In the genomic region with DNA sequence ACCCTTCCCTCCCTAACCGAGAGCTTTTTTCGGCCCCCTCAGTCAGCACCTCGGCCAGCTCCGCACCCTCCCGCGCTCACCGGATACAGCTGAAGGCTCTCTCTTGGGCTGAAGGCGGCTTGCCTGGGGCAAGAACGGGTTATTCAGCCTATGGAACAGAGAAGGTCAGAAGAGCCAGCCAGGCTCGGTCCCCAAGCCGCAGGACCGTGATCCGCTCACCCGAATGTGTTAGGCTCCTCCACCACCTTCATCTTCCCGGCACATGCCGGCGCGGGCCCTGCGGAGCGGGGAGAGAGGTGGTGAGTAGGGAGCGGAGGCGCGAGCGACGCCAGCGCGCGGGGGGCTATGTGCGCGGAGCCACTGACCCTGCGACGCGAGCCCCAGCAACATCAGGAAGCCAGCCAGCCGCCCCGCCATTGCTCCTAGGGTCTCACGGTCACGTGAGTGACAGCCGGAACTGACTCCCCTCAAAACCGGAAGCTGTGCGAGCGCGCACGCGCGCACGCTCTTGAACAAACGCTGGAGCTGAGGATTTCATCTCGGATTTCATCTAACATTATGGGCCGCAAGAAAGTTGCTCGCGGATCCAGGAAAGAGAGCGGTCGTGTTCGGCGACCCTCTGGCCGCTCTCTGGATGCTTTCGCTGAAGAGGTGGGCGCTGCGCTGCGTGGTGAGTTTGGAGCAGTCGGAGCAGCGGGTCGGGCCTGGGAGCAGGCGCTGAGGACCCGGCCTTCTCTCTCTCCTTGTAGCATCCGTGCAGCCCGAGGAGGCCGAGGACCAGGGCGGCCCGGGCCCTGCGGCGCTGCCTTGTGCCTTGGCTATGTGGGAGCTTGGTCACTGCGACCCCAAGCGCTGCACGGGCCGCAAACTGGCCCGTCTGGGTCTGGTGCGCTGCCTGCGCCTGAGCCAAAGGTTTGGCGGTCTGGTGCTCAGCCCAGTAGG, we compare ENCODE assay signal across 8 mouse cellular contexts. TPM values are rescaled to one million over a fixed set of nuclear protein-coding genes. Genes with fewer than 3 reads are reported as not detected.
DNase-seq lines count a peak whose midpoint lies in the region; ATAC-seq lines count a peak whose summit lies in the region.

TSS of gene Gnptg (minus strand) at position 430 of the 942 bp plus-strand sequence.
TSS of gene Tsr3 (plus strand) at position 476 of the 942 bp plus-strand sequence.

- peak within 1 kb of the TSS; percentile 94 for H3K4me2 ChIP-seq in hindbrain, embryonic 15.5 days

- no peaks in the 10 kb centered on the region for H3K27me3 ChIP-seq in hindbrain, embryonic 15.5 days

- H3K36me3 ChIP-seq in hindbrain, embryonic 15.5 days, result peaks cover 35% of the 10 kb centered on the region

- no peaks in the 10 kb centered on the region for H3K9me3 ChIP-seq in hindbrain, embryonic 15.5 days

- H3K4me1 ChIP-seq in hindbrain, embryonic 15.5 days (replicated peaks), result peaks cover 28% of the 10 kb centered on the region

- peak; percentile 89 for ATAC-seq in hindbrain, embryonic 15.5 days (ENCODE audit: low FRiP score, low read depth)

- peak; percentile 76 for DNase-seq in WW6 (ENCODE audit: low read depth, low spot score)
- peak; percentile 84 to 88 for DNase-seq in cerebellum, postnatal 36 days
- peak; percentile 82 for DNase-seq in gastrocnemius, adult 18-20 months (ENCODE audit: low spot score)
- peak; percentile 85 to 87 for DNase-seq in left cerebral cortex, adult 18-20 months (ENCODE audit: low spot score in 2 of 2)
- peak; percentile 88 to 91 for DNase-seq in lung, postnatal 4 days
- peak; percentile 95 for DNase-seq in retina, postnatal 1 day
- DNase-seq in thymus, postnatal 4 days, result peak; percentile 91

- peak within 1 kb of the TSS; percentile 72 for H3K9ac ChIP-seq in hindbrain, embryonic 15.5 days

- H3K4me3 ChIP-seq in hindbrain, embryonic 15.5 days, result peak within 1 kb of the TSS; percentile 77

- peak within 1 kb of the TSS; percentile 73 for H3K27ac ChIP-seq in hindbrain, embryonic 15.5 days (replicated peaks)

- under 1% methylated on average over 79 of the region's 80 CpGs for WGBS in hindbrain, embryonic 15.5 days

RNA-seq across cellular contexts. Expression of gene Gnptg, which starts in this region (rescaled TPM):
- total RNA-seq in gastrocnemius, adult 18-20 months (2021), result 10 to 100 TPM; 14.1 to 15.6 TPM
- 104 and 107 TPM in 2 replicates for polyA plus RNA-seq in hindbrain, embryonic 15.5 days (2015; fragmentation: Nextera tagmentation; extraction: Ambion mirVana)
- 10 to 100 TPM; 74.7 to 77.3 TPM for total RNA-seq in left cerebral cortex, adult 18-20 months (2021)

RNA-seq across cellular contexts. Expression of gene Tsr3, which starts in this region (rescaled TPM):
- total RNA-seq in gastrocnemius, adult 18-20 months (2021), result 10 to 100 TPM; 16.7 to 18.3 TPM
- polyA plus RNA-seq in hindbrain, embryonic 15.5 days (2015; fragmentation: Nextera tagmentation; extraction: Ambion mirVana), result 60.2 and 61.4 TPM in 2 replicates
- 10 to 100 TPM; 21.0 to 24.3 TPM for total RNA-seq in left cerebral cortex, adult 18-20 months (2021)

Comparison
In these comparisons a context has a peak if more than half of its experiments do, and no peak if none do; other contexts are left out.
1. Peak in every context shown above with its lines: DNase-seq, ATAC-seq, H3K4me3 ChIP-seq and H3K27ac ChIP-seq.
2. RNA of gene Gnptg (total RNA-seq): 74.7 to 77.3 TPM in left cerebral cortex, adult 18-20 months; 14.1 to 15.6 TPM in gastrocnemius, adult 18-20 months; every median in the first group is over 4 times any median in the second.